Mouse (Mus musculus) heart, postnatal 0 days (tissue): ENCODE results near the gene Acsl6. TPM values are rescaled to one million over a fixed set of nuclear protein-coding genes. Genes with fewer than 3 reads are reported as not detected.

ENCODE experiments used
- ATAC-seq: fragments of 200-750 bp; cut with Nextera tagmentation; 2 replicates; pipeline ENCODE4 v1.8.0; 2017; ENCODE audit warnings: low read depth, moderate number of reproducible peaks, moderate library complexity; ENCODE audit not compliant: insufficient read depth
- DNase-seq: peaks from one replicate; pipeline ENCODE4 v3.0.0-alpha.2; 2016; ENCODE audit warnings: low spot score
- H3K27ac ChIP-seq: fragments of 300-500 bp; sonication (generic); 2 replicates; pipeline ENCODE4 v1.5.1; 2014; ENCODE audit warnings: low read depth, mild to moderate bottlenecking
- H3K27me3 ChIP-seq: fragments of 300-500 bp; sonication (generic); 2 replicates; pipeline ENCODE4 v1.6.1; 2014; ENCODE audit warnings: low read length, mixed read lengths; ENCODE audit not compliant: control insufficient read depth, insufficient read depth
- H3K36me3 ChIP-seq: fragments of 300-500 bp; sonication (generic); replicated peaks from 2 replicates; pipeline ENCODE4 v1.6.1; 2014; ENCODE audit warnings: low read length, mixed read lengths; ENCODE audit not compliant: control insufficient read depth, insufficient read depth
- H3K4me1 ChIP-seq: fragments of 300-500 bp; sonication (generic); 2 replicates; pipeline ENCODE4 v1.6.1; 2014; ENCODE audit warnings: antibody characterized with exemption; ENCODE audit not compliant: control insufficient read depth, insufficient read depth
- H3K4me2 ChIP-seq: fragments of 300-500 bp; sonication (generic); 2 replicates; pipeline ENCODE4 v1.6.1; 2014; ENCODE audit warnings: low read depth, mild to moderate bottlenecking, low read length, moderate library complexity
- H3K4me3 ChIP-seq: fragments of 300-500 bp; sonication (generic); 2 replicates; pipeline ENCODE4 v1.5.1; 2014; ENCODE audit warnings: low read depth, low read length
- H3K9ac ChIP-seq: fragments of 300-500 bp; sonication (generic); replicated peaks from 2 replicates; pipeline ENCODE4 v1.6.1; 2014; ENCODE audit warnings: low read depth, low read length, mixed read lengths
- H3K9me3 ChIP-seq: fragments of 300-500 bp; sonication (generic); replicated peaks from 2 replicates; pipeline ENCODE4 v1.6.1; 2016; ENCODE audit warnings: low read length; ENCODE audit not compliant: control insufficient read depth
- CTCF ChIP-seq: IDR thresholded peaks from 2 replicates; pipeline ENCODE4 v1.5.1; 2016; ENCODE audit warnings: antibody characterized with exemption, control low read depth, low read depth
- EP300 ChIP-seq: IDR thresholded peaks from 2 replicates; pipeline ENCODE4 v1.6.1; 2016; ENCODE audit warnings: antibody characterized with exemption, low read depth
- WGBS: fragments of 180-500 bp; shearing (Covaris S2); extraction: QIAGEN DNeasy Blood & Tissue Kit; methylation state at CpG from one replicate; pipeline ENCODE4 v1.1.7; 2014; 5-methylcytosine and 5-hydroxymethylcytosine counted together
- polyA plus RNA-seq: library from polyadenylated mRNA; unstranded; fragments of >200 nt; fragmentation: Nextera tagmentation; extraction: Ambion mirVana; gene quantifications from 2 replicates; pipeline ENCODE4 v1.2.1, GENCODE M21; 2015
- total RNA-seq: library from RNA; depleted of rRNA; stranded (reverse); fragments of >200 nt; gene quantifications from 2 replicates; pipeline ENCODE4 v1.2.3, GENCODE M21; 2014; ENCODE audit warnings: low replicate concordance

The Acsl6 gene
- total and polyA plus RNA-seq, 2 experiments from 2014 or later = 0.04 to 0.51 TPM

GRCm38 (mm10) chr11:54310588-54310987 is 7.0 kb downstream of the Acsl6 start:
- Histone ChIP-seq H3K9ac (no peak overlapping the region), H3K4me3 (no peak overlapping the region), H3K27ac (no peak overlapping the region), H3K36me3 (no peaks in the 10 kb centered on the region), H3K27me3 (0 out of 2 replicates have a peak, but pooled peaks cover 3% of the 10 kb centered on the region), H3K4me2 (no peak overlapping the region), H3K4me1 (peaks cover 8% of the 10 kb centered on the region; the same call in 1 of the 2 replicates), H3K9me3 (no peaks in the 10 kb centered on the region)
- no peak for ATAC-seq
- WGBS = 85% methylated on average over 2 of the region's 2 CpGs
- no peak for DNase-seq
- no peak for TF ChIP-seq CTCF
- TF ChIP-seq EP300 = no peak

GRCm38 (mm10) chr11:54312021-54312420 is 8.4 kb downstream of the Acsl6 start:
- no peak overlapping the region for H3K27ac ChIP-seq

DNA sequence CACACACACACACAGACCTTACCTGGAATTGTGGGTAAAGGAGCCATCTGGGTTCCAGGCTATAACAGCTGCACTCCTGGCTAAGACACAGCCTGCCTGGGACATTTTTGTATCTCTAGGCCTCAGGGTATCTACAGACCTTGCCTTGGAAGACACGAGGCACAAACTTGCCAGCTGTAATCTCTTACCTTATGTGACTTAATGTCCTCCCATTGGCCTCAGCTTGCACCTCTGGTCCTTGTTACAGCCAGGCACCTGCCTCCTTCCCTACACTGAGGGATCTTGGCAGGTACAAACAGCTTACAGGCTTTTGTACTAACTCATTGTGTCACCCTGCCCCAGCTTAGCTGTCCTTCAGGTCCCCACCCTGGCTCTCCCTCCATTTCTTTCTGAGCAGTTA is 9.0 kb downstream of the Acsl6 start:
- no peaks in the 10 kb centered on the region for H3K36me3 ChIP-seq
- no peak overlapping the region for H3K9ac ChIP-seq
- no peak for DNase-seq
- WGBS = 39% methylated on average over 1 of the region's 1 CpGs
- TF ChIP-seq EP300 (no peak), CTCF (no peak)
- H3K27ac ChIP-seq = no peak overlapping the region
- no peak overlapping the region for H3K4me2 ChIP-seq
- ATAC-seq = no peak
- peaks cover 8% of the 10 kb centered on the region; the same call in 1 of the 2 replicates for H3K4me1 ChIP-seq
- no peak overlapping the region for H3K4me3 ChIP-seq
- H3K9me3 ChIP-seq = no peaks in the 10 kb centered on the region
- no peaks in the 10 kb centered on the region for H3K27me3 ChIP-seq

More at GRCm38 (mm10) chr11:54312021-54312420, 8.4 kb downstream of the Acsl6 start:
- no peaks in the 10 kb centered on the region for H3K27me3 ChIP-seq
- DNase-seq = peak; percentile 15
- peaks cover 8% of the 10 kb centered on the region; the same call in 1 of the 2 replicates for H3K4me1 ChIP-seq
- H3K9me3 ChIP-seq = no peaks in the 10 kb centered on the region
- TF ChIP-seq CTCF (no peak), EP300 (no peak)
- no peak overlapping the region for H3K4me3 ChIP-seq
- ATAC-seq = no peak
- no peak overlapping the region for H3K9ac ChIP-seq
- H3K4me2 ChIP-seq = no peak overlapping the region
- 31% methylated on average over 5 of the region's 5 CpGs for WGBS
- no peaks in the 10 kb centered on the region for H3K36me3 ChIP-seq

DNA sequence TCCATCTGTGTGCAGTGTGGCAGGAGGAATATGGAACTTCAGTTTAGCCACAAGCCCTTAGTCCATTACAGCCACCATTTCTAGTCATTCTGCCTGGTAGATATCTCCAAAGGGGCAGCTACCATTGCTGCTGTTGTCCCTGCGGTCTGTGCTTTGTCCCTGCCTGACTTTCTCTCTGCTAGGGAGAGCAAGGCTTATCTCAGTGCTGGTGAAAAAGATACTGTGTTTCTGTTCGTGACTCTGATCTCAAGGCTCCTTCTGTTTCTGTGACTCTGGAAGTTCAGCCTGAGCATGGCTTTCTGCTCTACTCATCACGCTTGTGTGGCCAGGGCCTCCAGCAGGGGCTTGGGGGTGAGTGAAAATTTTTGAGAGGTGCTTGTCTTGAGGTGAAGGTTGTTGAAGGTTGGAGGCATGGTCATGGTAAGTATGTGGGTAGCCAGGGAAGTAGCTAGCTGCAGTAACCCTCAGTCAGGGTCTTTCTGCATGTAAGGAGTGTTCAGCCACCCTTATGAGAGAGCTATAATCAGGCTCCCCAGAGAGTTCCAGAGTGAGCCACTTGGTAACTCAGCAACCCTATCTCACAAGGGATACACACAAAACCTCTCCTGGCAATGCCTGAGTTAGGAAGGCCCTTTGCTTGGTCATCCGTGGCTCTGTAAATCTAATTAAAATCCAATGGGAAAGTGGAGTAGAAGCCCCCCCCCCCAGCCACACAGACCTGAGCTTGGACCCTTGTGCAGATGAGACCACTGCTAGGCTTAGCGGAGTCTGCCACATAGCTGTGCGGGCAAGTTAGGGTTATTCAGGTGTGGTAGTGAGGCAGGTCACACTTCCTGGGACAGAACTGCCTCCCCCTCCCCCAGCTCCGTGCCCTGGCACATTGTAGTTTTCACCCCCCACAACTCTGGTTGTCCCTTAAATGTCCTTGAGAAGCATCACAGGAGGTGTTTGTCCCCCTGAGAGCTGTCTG is 10.1 kb downstream of the Acsl6 start:
- Histone ChIP-seq H3K9ac (no peak overlapping the region), H3K27me3 (no peaks in the 10 kb centered on the region), H3K36me3 (no peaks in the 10 kb centered on the region), H3K9me3 (no peaks in the 10 kb centered on the region), H3K4me1 (peaks cover 8% of the 10 kb centered on the region; the same call in 1 of the 2 replicates), H3K4me2 (no peak overlapping the region), H3K4me3 (no peak overlapping the region), H3K27ac (no peak overlapping the region; the same call in 1 of the 2 replicates)
- no peak for TF ChIP-seq CTCF
- no peak for TF ChIP-seq EP300
- no peak for ATAC-seq
- DNase-seq = peak; percentile 17
- 51% methylated on average over 7 of the region's 7 CpGs for WGBS

DNA sequence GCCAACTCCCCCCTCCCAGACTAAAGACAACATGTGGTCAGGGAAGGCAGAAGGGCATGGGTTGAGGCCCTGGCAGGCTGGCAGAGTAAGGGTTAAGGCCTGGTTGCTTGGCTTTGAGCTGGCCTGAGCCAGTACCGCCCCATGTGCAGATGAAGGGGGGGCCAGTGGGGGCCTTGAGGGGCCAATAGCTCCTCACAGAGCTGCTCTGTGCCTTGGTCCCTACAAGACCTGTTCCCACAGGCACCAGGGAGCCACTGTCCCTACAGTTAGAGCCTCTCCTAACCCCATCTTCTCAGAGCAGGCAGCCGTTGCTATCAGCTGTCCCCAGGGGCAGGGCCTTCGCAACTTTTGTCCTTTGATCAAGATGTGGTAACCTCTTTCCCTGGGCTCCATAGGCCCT is 11.1 kb downstream of the Acsl6 start:
- no peak for ATAC-seq
- Histone ChIP-seq H3K4me3 (no peak overlapping the region), H3K9me3 (no peaks in the 10 kb centered on the region), H3K27me3 (no peaks in the 10 kb centered on the region), H3K4me1 (peaks cover 8% of the 10 kb centered on the region; the same call in 1 of the 2 replicates), H3K4me2 (no peak overlapping the region), H3K9ac (no peak overlapping the region), H3K27ac (no peak overlapping the region), H3K36me3 (no peaks in the 10 kb centered on the region)
- no peak for TF ChIP-seq CTCF
- TF ChIP-seq EP300 = no peak
- DNase-seq = no peak
- WGBS = 27% methylated on average over 3 of the region's 3 CpGs
